Mouse (Mus musculus) limb, embryonic 15.5 days (tissue): ENCODE measurements around the gene Sbsn. TPM values are rescaled to one million over a fixed set of nuclear protein-coding genes. Genes with fewer than 3 reads are reported as not detected.

ENCODE experiments used
- ATAC-seq: fragments of 200-750 bp; cut with Nextera tagmentation; 2 replicates; pipeline ENCODE4 v1.8.0; 2017; ENCODE audit warnings: low read depth, moderate TSS enrichment; ENCODE audit not compliant: insufficient number of reproducible peaks, low FRiP score, low TSS enrichment
- H3K27ac ChIP-seq: fragments of 300-500 bp; sonication (generic); 2 replicates; pipeline ENCODE4 v1.5.1; 2015; ENCODE audit warnings: moderate library complexity, mild to moderate bottlenecking, inconsistent platforms
- H3K27me3 ChIP-seq: fragments of 300-500 bp; sonication (generic); 2 replicates; pipeline ENCODE4 v1.6.1; 2015; ENCODE audit warnings: inconsistent platforms
- H3K36me3 ChIP-seq: fragments of 300-500 bp; sonication (generic); 2 replicates; pipeline ENCODE4 v1.6.1; 2015; ENCODE audit warnings: inconsistent platforms
- H3K4me1 ChIP-seq: fragments of 300-500 bp; sonication (generic); 2 replicates; pipeline ENCODE4 v1.6.1; 2015; ENCODE audit warnings: inconsistent platforms
- H3K4me2 ChIP-seq: fragments of 300-500 bp; sonication (generic); 2 replicates; pipeline ENCODE4 v1.6.1; 2015; ENCODE audit warnings: mild to moderate bottlenecking, inconsistent platforms
- H3K4me3 ChIP-seq: fragments of 300-500 bp; sonication (generic); 2 replicates; pipeline ENCODE4 v1.5.1; 2015; ENCODE audit warnings: mild to moderate bottlenecking, inconsistent platforms
- H3K9ac ChIP-seq: fragments of 300-500 bp; sonication (generic); 2 replicates; pipeline ENCODE4 v1.6.1; 2015; ENCODE audit warnings: inconsistent platforms
- H3K9me3 ChIP-seq: fragments of 300-500 bp; sonication (generic); 2 replicates; pipeline ENCODE4 v1.6.1; 2016; ENCODE audit warnings: inconsistent platforms
- WGBS: fragments of 180-500 bp; shearing (Covaris S2); methylation state at CpG from one replicate; pipeline ENCODE4 v1.1.7; 2015; 5-methylcytosine and 5-hydroxymethylcytosine counted together
- polyA plus RNA-seq: library from polyadenylated mRNA; unstranded; fragments of >200 nt; fragmentation: Nextera tagmentation; extraction: Ambion mirVana; gene quantifications from 2 replicates; pipeline ENCODE4 v1.2.1, GENCODE M21; 2015

Gene Sbsn
- 293 and 299 TPM in 2 replicates for polyA plus RNA-seq

- Histone ChIP-seq H3K4me3 (no peak within 1 kb of the TSS), H3K4me1 (no peaks in the 10 kb centered on the region), H3K36me3 (peaks cover 25% of the 10 kb centered on the region), H3K9ac (no peak within 1 kb of the TSS), H3K4me2 (no peak within 1 kb of the TSS), H3K27ac (peak within 1 kb of the TSS; percentile 65; the same call in 1 of the 2 replicates), H3K27me3 (no peaks in the 10 kb centered on the region), H3K9me3 (peaks cover 5% of the 10 kb centered on the region; the same call in 1 of the 2 replicates)
- no peak for ATAC-seq
- WGBS = 55% methylated on average over 4 of the region's 5 CpGs
Measured at GRCm38 (mm10) chr7:30751086-30751669, at the start of gene Sbsn. TSS of gene Sbsn (plus strand) at chr7:30751471.

GRCm38 (mm10) chr7:30706214-30706882 lies 44.9 kb upstream of the Sbsn start:
- no peak overlapping the region for H3K4me2 ChIP-seq
- no peaks in the 10 kb centered on the region for H3K36me3 ChIP-seq
- H3K9ac ChIP-seq = no peak overlapping the region
- 71% methylated on average over 8 of the region's 8 CpGs for WGBS
- no peak for ATAC-seq
- no peaks in the 10 kb centered on the region for H3K9me3 ChIP-seq
- 0 out of 2 replicates have a peak, but pooled peaks cover 3% of the 10 kb centered on the region for H3K27me3 ChIP-seq
- H3K4me3 ChIP-seq = no peak overlapping the region
- no peaks in the 10 kb centered on the region for H3K4me1 ChIP-seq
- no peak overlapping the region for H3K27ac ChIP-seq

GRCm38 (mm10) chr7:30707441-30707840 lies 43.8 kb upstream of the Sbsn start:
- no peak for ATAC-seq
- Histone ChIP-seq H3K9ac (no peak overlapping the region), H3K4me1 (no peaks in the 10 kb centered on the region), H3K36me3 (no peaks in the 10 kb centered on the region), H3K27me3 (0 out of 2 replicates have a peak, but pooled peaks cover 3% of the 10 kb centered on the region), H3K4me2 (no peak overlapping the region), H3K27ac (no peak overlapping the region), H3K9me3 (no peaks in the 10 kb centered on the region), H3K4me3 (no peak overlapping the region)
- 87% methylated on average over 1 of the region's 1 CpGs for WGBS

- Histone ChIP-seq H3K9me3 (no peaks in the 10 kb centered on the region), H3K27ac (no peak within 1 kb of the TSS), H3K36me3 (no peaks in the 10 kb centered on the region), H3K27me3 (peaks cover 26% of the 10 kb centered on the region), H3K4me2 (no peak within 1 kb of the TSS), H3K4me1 (peaks cover 3% of the 10 kb centered on the region), H3K4me3 (no peak within 1 kb of the TSS), H3K9ac (no peak within 1 kb of the TSS)
- ATAC-seq = no peak
- 73% methylated on average over 3 of the region's 3 CpGs for WGBS
Measured at GRCm38 (mm10) chr7:30711942-30712341, 39.3 kb upstream of the Sbsn start, which contains the start of gene Atp4a. TSS of gene Atp4a (plus strand) at chr7:30712209.

GRCm38 (mm10) chr7:30717006-30717715 lies 34.1 kb upstream of the Sbsn start:
- Histone ChIP-seq H3K9me3 (no peaks in the 10 kb centered on the region), H3K27me3 (peaks cover 38% of the 10 kb centered on the region), H3K9ac (no peak overlapping the region), H3K4me2 (peak overlapping the region; percentile 60), H3K27ac (no peak overlapping the region), H3K36me3 (no peaks in the 10 kb centered on the region), H3K4me1 (peaks cover 12% of the 10 kb centered on the region), H3K4me3 (peak overlapping the region; percentile 35)
- ATAC-seq = peak; percentile 79
- WGBS = 2% methylated on average over 43 of the region's 43 CpGs

- no peak; the same call in 1 of the 2 replicates for ATAC-seq
- Histone ChIP-seq H3K36me3 (no peaks in the 10 kb centered on the region), H3K27ac (no peak overlapping the region), H3K9ac (no peak overlapping the region), H3K27me3 (peaks cover 38% of the 10 kb centered on the region), H3K4me3 (peak overlapping the region; percentile 35), H3K9me3 (no peaks in the 10 kb centered on the region), H3K4me1 (peaks cover 12% of the 10 kb centered on the region), H3K4me2 (peak overlapping the region; percentile 60)
- WGBS = 11% methylated on average over 14 of the region's 14 CpGs
Measured at GRCm38 (mm10) chr7:30717716-30718046, 33.6 kb upstream of the Sbsn start.

- Histone ChIP-seq H3K4me2 (no peak overlapping the region), H3K4me1 (peaks cover 12% of the 10 kb centered on the region), H3K27me3 (peaks cover 38% of the 10 kb centered on the region), H3K4me3 (no peak overlapping the region), H3K9me3 (no peaks in the 10 kb centered on the region), H3K27ac (no peak overlapping the region), H3K36me3 (no peaks in the 10 kb centered on the region), H3K9ac (no peak overlapping the region)
- 90% methylated on average over 5 of the region's 5 CpGs for WGBS
- no peak for ATAC-seq
Measured at GRCm38 (mm10) chr7:30719669-30720068, 31.6 kb upstream of the Sbsn start.

GRCm38 (mm10) chr7:30721286-30721685 lies 30.0 kb upstream of the Sbsn start:
- Histone ChIP-seq H3K36me3 (peaks cover 6% of the 10 kb centered on the region; the same call in 1 of the 2 replicates), H3K4me2 (no peak overlapping the region), H3K9ac (no peak overlapping the region), H3K27me3 (peaks cover 22% of the 10 kb centered on the region), H3K4me3 (no peak overlapping the region), H3K9me3 (no peaks in the 10 kb centered on the region), H3K27ac (no peak overlapping the region), H3K4me1 (peaks cover 12% of the 10 kb centered on the region)
- ATAC-seq = no peak
- WGBS = 75% methylated on average over 7 of the region's 7 CpGs

GRCm38 (mm10) chr7:30723274-30723953 lies 27.9 kb upstream of the Sbsn start:
- Histone ChIP-seq H3K9ac (no peak overlapping the region), H3K4me1 (peaks cover 7% of the 10 kb centered on the region), H3K27me3 (peaks cover 5% of the 10 kb centered on the region; the same call in 1 of the 2 replicates), H3K4me3 (no peak overlapping the region), H3K27ac (no peak overlapping the region), H3K4me2 (no peak overlapping the region), H3K36me3 (peaks cover 20% of the 10 kb centered on the region), H3K9me3 (no peaks in the 10 kb centered on the region)
- ATAC-seq = no peak
- WGBS = 55% methylated on average over 6 of the region's 6 CpGs

- H3K27me3 ChIP-seq = no peaks in the 10 kb centered on the region
- H3K4me1 ChIP-seq = peaks cover 19% of the 10 kb centered on the region
- H3K9me3 ChIP-seq = no peaks in the 10 kb centered on the region
- no peak for ATAC-seq
- H3K36me3 ChIP-seq = peaks cover 32% of the 10 kb centered on the region
- H3K4me2 ChIP-seq = peak overlapping the region; percentile 71
- peak overlapping the region; percentile 82 for H3K9ac ChIP-seq
- H3K27ac ChIP-seq = no peak overlapping the region
- peak overlapping the region; percentile 69 for H3K4me3 ChIP-seq
- WGBS = 70% methylated on average over 6 of the region's 6 CpGs
Measured at GRCm38 (mm10) chr7:30728214-30728613, 23.1 kb upstream of the Sbsn start.

- H3K27ac ChIP-seq = peak overlapping the region; percentile 89; the same call in 1 of the 2 replicates
- no peak for ATAC-seq
- WGBS = 7% methylated on average over 26 of the region's 26 CpGs
Measured at GRCm38 (mm10) chr7:30728739-30729395, 22.4 kb upstream of the Sbsn start.

More at GRCm38 (mm10) chr7:30728739-30729395, 22.4 kb upstream of the Sbsn start:
- Histone ChIP-seq H3K4me1 (peaks cover 19% of the 10 kb centered on the region), H3K36me3 (peaks cover 38% of the 10 kb centered on the region), H3K4me2 (peak overlapping the region; percentile 71), H3K4me3 (peak overlapping the region; percentile 69), H3K27me3 (no peaks in the 10 kb centered on the region), H3K9me3 (no peaks in the 10 kb centered on the region), H3K9ac (peak overlapping the region; percentile 82)
